Mouse (Mus musculus) liver, embryonic 14.5 days (tissue): ENCODE measurements at regions not wholly inside any gene's neighbourhood (a gene's known extent, or its start where the extent isn't known, plus 50 kb on each side); places are given as distances from the start of the nearest gene placed in this dataset.

ENCODE experiments used
- ATAC-seq: fragments of 200-750 bp; cut with Nextera tagmentation; 2 replicates; pipeline ENCODE4 v1.8.0; 2017; ENCODE audit warnings: moderate number of reproducible peaks, mild to moderate bottlenecking, moderate library complexity; ENCODE audit not compliant: insufficient read depth
- DNase-seq, 3 experiments: peaks; one replicate each; pipeline ENCODE4 v3.0.0-alpha.2; 2012 to 2013; ENCODE audit warnings: low read depth in 3 of 3, low spot score in 3 of 3
- H3K27ac ChIP-seq: fragments of 300-500 bp; sonication (generic); 2 replicates; pipeline ENCODE4 v1.5.1; 2014; ENCODE audit warnings: moderate library complexity, mild to moderate bottlenecking, control low read depth, inconsistent platforms
- H3K27me3 ChIP-seq: fragments of 300-500 bp; sonication (generic); 2 replicates; pipeline ENCODE4 v1.6.1; 2014; ENCODE audit warnings: mild to moderate bottlenecking, low read length, moderate library complexity; ENCODE audit not compliant: control insufficient read depth, insufficient read depth
- H3K36me3 ChIP-seq: fragments of 300-500 bp; sonication (generic); replicated peaks from 2 replicates; pipeline ENCODE4 v1.6.1; 2014; ENCODE audit warnings: low read depth; ENCODE audit not compliant: control insufficient read depth, insufficient read depth
- H3K4me1 ChIP-seq, 2 experiments: fragments of 200-500 bp in 1 of 2; fragments of 300-500 bp in 1 of 2; sonication (generic) in 1 of 2; replicated peaks; 2 replicates each; pipeline ENCODE4 v1.6.1; 2012 to 2014; ENCODE audit warnings: antibody characterized with exemption in 1 of 2, inconsistent platforms in 1 of 2, low read length in 1 of 2; ENCODE audit not compliant: control insufficient read depth in 2 of 2, insufficient read depth in 2 of 2
- H3K4me2 ChIP-seq: fragments of 300-500 bp; sonication (generic); 2 replicates; pipeline ENCODE4 v1.6.1; 2014; ENCODE audit warnings: low read depth, mild to moderate bottlenecking, control low read depth, moderate library complexity
- H3K4me3 ChIP-seq, 2 experiments: fragments of 200-500 bp in 1 of 2; fragments of 300-500 bp in 1 of 2; sonication (generic) in 1 of 2; 2 replicates each; pipeline ENCODE4 v1.5.1; 2012 to 2014; ENCODE audit warnings: low read depth in 2 of 2, low read length in 2 of 2, mild to moderate bottlenecking in 2 of 2, control low read depth in 1 of 2, inconsistent platforms in 1 of 2, moderate library complexity in 1 of 2; ENCODE audit not compliant: insufficient read depth in 1 of 2
- H3K9ac ChIP-seq: fragments of 300-500 bp; sonication (generic); replicated peaks from 2 replicates; pipeline ENCODE4 v1.6.1; 2014; ENCODE audit warnings: mild to moderate bottlenecking, control low read depth, moderate library complexity
- H3K9me3 ChIP-seq: fragments of 300-500 bp; sonication (generic); 2 replicates; pipeline ENCODE4 v1.6.1; 2016; ENCODE audit warnings: low read length, mixed read lengths; ENCODE audit not compliant: control insufficient read depth
- CTCF ChIP-seq: IDR thresholded peaks from 2 replicates; pipeline ENCODE4 v1.5.1; 2016; ENCODE audit warnings: antibody characterized with exemption, low read depth, control low read depth
- EP300 ChIP-seq: IDR thresholded peaks from 2 replicates; pipeline ENCODE4 v1.6.1; 2016; ENCODE audit warnings: antibody characterized with exemption, low read depth
- WGBS: fragments of 180-500 bp; shearing (Covaris S2); extraction: QIAGEN DNeasy Blood & Tissue Kit; methylation state at CpG from one replicate; pipeline ENCODE4 v1.1.7; 2014; ENCODE audit not compliant: insufficient replicate concordance; 5-methylcytosine and 5-hydroxymethylcytosine counted together

DNA sequence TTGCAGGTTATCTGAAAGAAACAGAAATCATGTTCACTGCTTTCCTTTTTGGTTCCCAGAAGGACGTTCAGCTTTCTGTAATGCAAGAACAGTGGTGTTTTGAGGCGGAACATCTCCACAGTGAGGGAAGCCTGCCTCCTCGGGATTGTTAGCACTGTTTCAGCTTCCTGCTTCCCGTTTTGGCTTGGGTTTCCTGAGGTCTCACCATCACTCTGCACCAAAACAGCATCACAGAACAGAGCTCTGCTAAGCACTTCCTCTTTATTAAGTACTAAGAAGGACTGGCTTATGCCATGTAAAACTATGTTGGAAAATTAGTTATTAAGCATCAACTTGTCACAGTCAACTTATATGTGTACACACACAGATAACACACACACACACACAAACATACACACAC is 857.9 kb downstream of the Slc4a3 start:
- ATAC-seq = no peak
- TF ChIP-seq EP300 (no peak), CTCF (no peak)
- H3K4me2 ChIP-seq = no peak overlapping the region
- H3K27ac ChIP-seq = no peak overlapping the region
- no peak overlapping the region for H3K4me3 ChIP-seq
- no peak overlapping the region for H3K9ac ChIP-seq
- H3K4me1 ChIP-seq = no peaks in the 10 kb centered on the region
- H3K9me3 ChIP-seq = no peaks in the 10 kb centered on the region
- H3K27me3 ChIP-seq = no peaks in the 10 kb centered on the region
- DNase-seq = no peak
- no peaks in the 10 kb centered on the region for H3K36me3 ChIP-seq
- 14% methylated on average over 4 of the region's 4 CpGs for WGBS

- H3K4me1 ChIP-seq = no peaks in the 10 kb centered on the region
- H3K9ac ChIP-seq = no peak overlapping the region
- no peak overlapping the region for H3K4me2 ChIP-seq
- ATAC-seq (no peak), DNase-seq (no peak)
- no peak overlapping the region for H3K27ac ChIP-seq
- H3K36me3 ChIP-seq = no peaks in the 10 kb centered on the region
- 70% methylated on average over 4 of the region's 4 CpGs for WGBS
- no peak for TF ChIP-seq CTCF
- no peak for TF ChIP-seq EP300
- no peak overlapping the region for H3K4me3 ChIP-seq
- H3K27me3 ChIP-seq = no peaks in the 10 kb centered on the region
- H3K9me3 ChIP-seq = no peaks in the 10 kb centered on the region
These were observed 864.7 kb downstream of the Slc4a3 start for GRCm38 (mm10) chr1:76410813-76411212.

DNA sequence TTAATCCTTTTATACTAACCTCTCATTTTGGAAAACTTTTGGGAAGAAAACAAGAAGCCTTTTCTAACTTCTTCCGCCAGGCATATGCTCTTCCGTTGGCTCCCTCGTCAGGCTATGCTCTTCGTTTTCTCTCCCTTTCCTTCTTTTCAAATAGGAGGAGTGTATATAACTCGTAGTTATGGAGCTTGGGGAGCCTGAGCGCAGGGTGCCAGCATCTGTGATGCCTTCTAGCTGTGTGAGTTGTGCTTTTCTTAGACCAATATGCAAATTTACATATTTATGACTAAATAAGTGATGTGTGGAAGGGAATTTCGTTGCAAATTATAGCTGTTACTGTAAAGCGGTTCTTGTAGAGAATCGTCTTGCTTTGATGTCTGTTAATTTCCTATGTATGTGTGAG is 874.5 kb downstream of the Slc4a3 start:
- Histone ChIP-seq H3K27ac (no peak overlapping the region), H3K4me3 (no peak overlapping the region), H3K27me3 (no peaks in the 10 kb centered on the region), H3K4me1 (no peaks in the 10 kb centered on the region), H3K9ac (no peak overlapping the region), H3K36me3 (no peaks in the 10 kb centered on the region), H3K4me2 (no peak overlapping the region), H3K9me3 (no peaks in the 10 kb centered on the region)
- DNase-seq = no peak
- ATAC-seq = no peak
- no peak for TF ChIP-seq CTCF
- WGBS = 60% methylated on average over 9 of the region's 9 CpGs

GRCm38 (mm10) chr1:76427439-76427838 is 881.4 kb downstream of the Slc4a3 start:
- Histone ChIP-seq H3K36me3 (no peaks in the 10 kb centered on the region), H3K9me3 (no peaks in the 10 kb centered on the region), H3K4me3 (no peak overlapping the region), H3K4me1 (no peaks in the 10 kb centered on the region), H3K27ac (no peak overlapping the region), H3K27me3 (no peaks in the 10 kb centered on the region), H3K9ac (no peak overlapping the region), H3K4me2 (no peak overlapping the region)
- TF ChIP-seq EP300 (no peak), CTCF (no peak)
- WGBS = 67% methylated on average over 7 of the region's 7 CpGs
- DNase-seq (no peak), ATAC-seq (no peak)

DNA sequence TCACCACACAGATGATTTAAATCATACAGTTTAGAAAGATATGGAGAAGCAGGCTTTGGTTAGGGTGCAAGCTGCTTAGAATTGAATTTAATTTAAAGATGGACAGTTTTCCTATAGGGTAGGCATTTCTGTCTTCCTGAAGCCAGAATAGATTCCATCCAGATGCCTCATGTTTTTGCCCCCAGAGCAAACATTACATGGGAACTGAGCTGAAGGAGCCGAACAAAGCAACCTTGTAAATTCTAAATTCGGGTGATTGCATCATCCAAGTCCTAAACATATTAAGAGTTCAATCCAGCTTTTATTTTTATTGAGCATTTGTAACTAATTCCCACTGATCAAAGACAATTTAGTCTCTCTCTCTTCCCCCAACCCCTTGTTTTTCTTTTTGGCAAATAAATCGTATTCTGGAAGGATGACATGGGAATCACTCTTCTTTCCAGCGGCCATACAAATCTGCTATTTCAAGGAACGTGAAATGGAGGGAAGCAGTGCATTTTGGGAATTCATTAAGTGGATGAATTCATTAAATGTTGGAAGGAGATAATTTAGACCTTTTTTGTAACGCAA is 884.1 kb downstream of the Slc4a3 start:
- no peaks in the 10 kb centered on the region for H3K36me3 ChIP-seq
- no peak overlapping the region for H3K9ac ChIP-seq
- WGBS = 62% methylated on average over 6 of the region's 6 CpGs
- no peak overlapping the region for H3K4me2 ChIP-seq
- no peak overlapping the region for H3K27ac ChIP-seq
- H3K9me3 ChIP-seq = no peaks in the 10 kb centered on the region
- ATAC-seq = no peak
- no peak for DNase-seq
- H3K4me1 ChIP-seq = no peaks in the 10 kb centered on the region
- H3K4me3 ChIP-seq = no peak overlapping the region
- TF ChIP-seq EP300 (no peak), CTCF (no peak)
- H3K27me3 ChIP-seq = no peaks in the 10 kb centered on the region
